Mouse (Mus musculus) hindbrain, postnatal 0 days (tissue): Measurements from ENCODE around the gene Trim62. TPM values are rescaled to one million over a fixed set of nuclear protein-coding genes. Genes with fewer than 3 reads are reported as not detected.
A peak's percentile ranks its signal among the peaks of the same experiment; 100 is the strongest.

Source experiments
- ATAC-seq: fragments of 200-750 bp; cut with Nextera tagmentation; 2 replicates; pipeline ENCODE4 v1.8.0; 2017; ENCODE audit warnings: mild to moderate bottlenecking, moderate TSS enrichment, moderate library complexity
- DNase-seq: peaks from one replicate; pipeline ENCODE4 v3.0.0-alpha.2; 2015; ENCODE audit warnings: low spot score
- H3K27ac ChIP-seq: fragments of 300-500 bp; sonication (generic); 2 replicates; pipeline ENCODE4 v1.5.1; 2014; ENCODE audit warnings: mild to moderate bottlenecking
- H3K27me3 ChIP-seq: fragments of 300-500 bp; sonication (generic); 2 replicates; pipeline ENCODE4 v1.6.1; 2014; ENCODE audit warnings: low read length, mixed read lengths; ENCODE audit not compliant: insufficient read depth
- H3K36me3 ChIP-seq: fragments of 300-500 bp; sonication (generic); 2 replicates; pipeline ENCODE4 v1.6.1; 2014; ENCODE audit warnings: low read length, mixed read lengths; ENCODE audit not compliant: insufficient read depth
- H3K4me1 ChIP-seq: fragments of 300-500 bp; sonication (generic); 2 replicates; pipeline ENCODE4 v1.6.1; 2014; ENCODE audit warnings: antibody characterized with exemption, low read length, mixed read lengths; ENCODE audit not compliant: insufficient read depth
- H3K4me2 ChIP-seq: fragments of 300-500 bp; sonication (generic); 2 replicates; pipeline ENCODE4 v1.6.1; 2014; ENCODE audit warnings: low read depth, mild to moderate bottlenecking, low read length, moderate library complexity, mixed read lengths
- H3K4me3 ChIP-seq: fragments of 300-500 bp; sonication (generic); 2 replicates; pipeline ENCODE4 v1.5.1; 2014; ENCODE audit warnings: low read length
- H3K9ac ChIP-seq: fragments of 300-500 bp; sonication (generic); replicated peaks from 2 replicates; pipeline ENCODE4 v1.6.1; 2014; ENCODE audit warnings: mild to moderate bottlenecking, low read length, moderate library complexity, mixed read lengths
- H3K9me3 ChIP-seq: fragments of 300-500 bp; sonication (generic); 2 replicates; pipeline ENCODE4 v1.6.1; 2016; ENCODE audit warnings: low read length, mixed read lengths
- CTCF ChIP-seq: IDR thresholded peaks from 2 replicates; pipeline ENCODE4 v1.5.1; 2016; ENCODE audit warnings: antibody characterized with exemption, control low read depth, low read depth
- WGBS: fragments of 180-500 bp; shearing (Covaris S2); extraction: QIAGEN DNeasy Blood & Tissue Kit; methylation state at CpG from one replicate; pipeline ENCODE4 v1.1.7; 2014; 5-methylcytosine and 5-hydroxymethylcytosine counted together
- polyA plus RNA-seq: library from polyadenylated mRNA; unstranded; fragments of >200 nt; fragmentation: Nextera tagmentation; extraction: Ambion mirVana; gene quantifications from 2 replicates; pipeline ENCODE4 v1.2.1, GENCODE M21; 2015
- total RNA-seq: library from RNA; depleted of rRNA; stranded (reverse); fragments of >200 nt; gene quantifications from 2 replicates; pipeline ENCODE4 v1.2.3, GENCODE M21; 2014

Trim62 gene
- total and polyA plus RNA-seq, 2 experiments from 2014 or later, result 27.9 to 30.8 TPM

DNA sequence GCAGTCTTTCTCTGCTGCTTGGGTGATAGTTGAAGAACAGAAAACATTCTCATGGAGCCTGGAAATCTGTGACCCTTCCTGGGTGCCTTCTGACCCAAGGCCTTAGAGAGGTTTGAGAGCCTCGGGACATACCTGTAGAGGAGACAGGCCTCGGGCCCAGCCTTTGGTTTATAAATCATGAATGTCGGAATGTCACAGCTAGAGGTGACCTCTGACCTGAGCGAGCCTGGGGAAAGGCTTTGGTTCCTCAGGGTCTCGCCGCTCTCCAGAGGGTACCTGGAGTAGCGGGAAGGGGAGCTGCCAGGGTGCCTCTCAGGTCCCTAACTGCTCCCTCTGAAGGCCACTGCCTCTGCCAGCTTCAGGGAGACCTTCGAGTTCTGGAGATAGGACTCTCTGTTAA, 21.9 kb downstream of the Trim62 start:
- Histone ChIP-seq H3K9me3 (no peaks in the 10 kb centered on the region), H3K4me3 (no peak overlapping the region), H3K27me3 (no peaks in the 10 kb centered on the region), H3K36me3 (peaks cover 30% of the 10 kb centered on the region; the same call in 1 of the 2 replicates), H3K4me2 (no peak overlapping the region), H3K27ac (no peak overlapping the region), H3K4me1 (no peaks in the 10 kb centered on the region), H3K9ac (no peak overlapping the region)
- 40% methylated on average over 8 of the region's 8 CpGs for WGBS
- no peak for DNase-seq
- ATAC-seq, result no peak
- no peak for TF ChIP-seq CTCF

- 59% methylated on average over 8 of the region's 8 CpGs for WGBS
- peaks cover 30% of the 10 kb centered on the region; the same call in 1 of the 2 replicates for H3K36me3 ChIP-seq
- no peak for TF ChIP-seq CTCF
- DNase-seq, result no peak
- no peak overlapping the region for H3K9ac ChIP-seq
- ATAC-seq, result no peak
- H3K27me3 ChIP-seq, result no peaks in the 10 kb centered on the region
- no peaks in the 10 kb centered on the region for H3K4me1 ChIP-seq
- no peaks in the 10 kb centered on the region for H3K9me3 ChIP-seq
- no peak overlapping the region for H3K27ac ChIP-seq
- H3K4me2 ChIP-seq, result no peak overlapping the region
- no peak overlapping the region for H3K4me3 ChIP-seq
These were observed 23.4 kb downstream of the Trim62 start for GRCm38 (mm10) chr4:128906757-128907156.

GRCm38 (mm10) chr4:128907238-128907968, 24.0 kb downstream of the Trim62 start:
- no peak for DNase-seq
- Histone ChIP-seq H3K36me3 (peaks cover 25% of the 10 kb centered on the region; the same call in 1 of the 2 replicates), H3K4me2 (no peak overlapping the region), H3K4me3 (no peak overlapping the region), H3K27ac (no peak overlapping the region), H3K9me3 (no peaks in the 10 kb centered on the region), H3K9ac (no peak overlapping the region), H3K4me1 (no peaks in the 10 kb centered on the region), H3K27me3 (no peaks in the 10 kb centered on the region)
- no peak for TF ChIP-seq CTCF
- WGBS, result 69% methylated on average over 12 of the region's 12 CpGs
- ATAC-seq, result no peak

GRCm38 (mm10) chr4:128908586-128909377, 25.4 kb downstream of the Trim62 start:
- Histone ChIP-seq H3K27me3 (no peaks in the 10 kb centered on the region), H3K27ac (peak overlapping the region; percentile 3; the same call in 1 of the 2 replicates), H3K9me3 (no peaks in the 10 kb centered on the region), H3K4me3 (no peak overlapping the region), H3K36me3 (peaks cover 14% of the 10 kb centered on the region; the same call in 1 of the 2 replicates), H3K4me1 (no peaks in the 10 kb centered on the region), H3K4me2 (no peak overlapping the region), H3K9ac (no peak overlapping the region)
- peak; percentile 55 for ATAC-seq
- DNase-seq, result peak; percentile 84
- 57% methylated on average over 24 of the region's 24 CpGs for WGBS
- peak; percentile 89 for TF ChIP-seq CTCF

GRCm38 (mm10) chr4:128909378-128909831, 26.0 kb downstream of the Trim62 start:
- no peaks in the 10 kb centered on the region for H3K4me1 ChIP-seq
- DNase-seq (peak; percentile 64), ATAC-seq (peak; percentile 45)
- no peak overlapping the region for H3K9ac ChIP-seq
- H3K4me2 ChIP-seq, result no peak overlapping the region
- no peaks in the 10 kb centered on the region for H3K27me3 ChIP-seq
- 69% methylated on average over 14 of the region's 14 CpGs for WGBS
- no peak for TF ChIP-seq CTCF
- H3K9me3 ChIP-seq, result no peaks in the 10 kb centered on the region
- H3K4me3 ChIP-seq, result no peak overlapping the region
- H3K27ac ChIP-seq, result peak overlapping the region; percentile 22; the same call in 1 of the 2 replicates
- H3K36me3 ChIP-seq, result peaks cover 14% of the 10 kb centered on the region; the same call in 1 of the 2 replicates

- no peak overlapping the region for H3K4me3 ChIP-seq
- no peak overlapping the region for H3K4me2 ChIP-seq
- peaks cover 14% of the 10 kb centered on the region; the same call in 1 of the 2 replicates for H3K36me3 ChIP-seq
- H3K27ac ChIP-seq, result peak overlapping the region; percentile 22; the same call in 1 of the 2 replicates
- H3K9ac ChIP-seq, result no peak overlapping the region
- WGBS, result 71% methylated on average over 8 of the region's 8 CpGs
- ATAC-seq (no peak), DNase-seq (no peak)
- no peaks in the 10 kb centered on the region for H3K4me1 ChIP-seq
- H3K27me3 ChIP-seq, result no peaks in the 10 kb centered on the region
- H3K9me3 ChIP-seq, result no peaks in the 10 kb centered on the region
- TF ChIP-seq CTCF, result no peak
These were observed 27.1 kb downstream of the Trim62 start for GRCm38 (mm10) chr4:128910276-128911063.
